Comparison of ENCODE assay signal across 7 mouse cellular contexts in genomic region chr3:95494342-95494741, GRCm38 (mm10). TPM values are rescaled to one million over a fixed set of nuclear protein-coding genes. Genes with fewer than 3 reads are reported as not detected.
DNase-seq lines count a peak whose midpoint lies in the region; ATAC-seq lines count a peak whose summit lies in the region.

No protein-coding gene starts in this region.

- ATAC-seq in liver, embryonic 11.5 days (replicated peaks; ENCODE audit: low FRiP score): no peak

- H3K4me1 ChIP-seq in liver, embryonic 11.5 days (replicated peaks; ENCODE audit: control insufficient read depth, insufficient read depth, low read length): no peaks in the 10 kb centered on the region

- no peak overlapping the region for H3K4me2 ChIP-seq in liver, embryonic 11.5 days

- H3K27ac ChIP-seq in liver, embryonic 11.5 days (ENCODE audit: low read depth, low read length): no peak overlapping the region

- peaks cover 25% of the 10 kb centered on the region for H3K36me3 ChIP-seq in liver, embryonic 11.5 days (ENCODE audit: control insufficient read depth, insufficient read depth, low read length)

- H3K4me3 ChIP-seq in liver, embryonic 11.5 days (ENCODE audit: low read depth, low read length): no peak overlapping the region

- intact Hi-C loops in heart, postnatal 10 days (cut with DNase I): no loop called here

- no peak overlapping the region for H3K9ac ChIP-seq in liver, embryonic 11.5 days (ENCODE audit: low read depth, low read length)

- DNase-seq in ovary, postnatal 10 days (ENCODE audit: low spot score): peak; percentile 12
- no peak for DNase-seq in ovary, adult 18-20 months (ENCODE audit: low spot score)
- DNase-seq in adrenal gland, adult 2 months: peak; percentile 69
- peak; percentile 65 for DNase-seq in embryo, embryonic 11 days
- peak; percentile 63 to 72 for DNase-seq in heart, postnatal 10 days
- peak; percentile 48 for DNase-seq in liver, embryonic 11.5 days (ENCODE audit: low spot score)
- peak; percentile 68 for DNase-seq in retina, embryonic 14.5 days (ENCODE audit: low spot score)

- no peaks in the 10 kb centered on the region for H3K9me3 ChIP-seq in liver, embryonic 11.5 days (ENCODE audit: control insufficient read depth, low read length)

- H3K27me3 ChIP-seq in liver, embryonic 11.5 days (replicated peaks; ENCODE audit: control insufficient read depth, insufficient read depth, low read length): no peaks in the 10 kb centered on the region

- 67% methylated on average over 6 of the region's 6 CpGs for WGBS in liver, embryonic 11.5 days

RNA-seq across cellular contexts. Expression of gene Ctsk, which starts 4.7 kb away (rescaled TPM):
- 1 to 10 TPM; 4.4 to 5.0 TPM for total RNA-seq in adrenal gland, adult 2 months (2021)
- polyA plus RNA-seq in adrenal gland, adult 2 months (2012; rRNA removed): 0.48 and 0.86 TPM in 2 replicates
- total RNA-seq in heart, postnatal 10 days (2021): 10 to 100 TPM; 17.5 to 17.9 TPM
- 1.7 and 1.8 TPM in 2 replicates for polyA plus RNA-seq in liver, embryonic 11.5 days (2014; fragmentation: Nextera tagmentation; extraction: Ambion mirVana)

RNA-seq across cellular contexts. Expression of gene Ctss, which starts 32.2 kb away (rescaled TPM):
- 10 to 100 TPM; 51.8 to 57.1 TPM for total RNA-seq in adrenal gland, adult 2 months (2021)
- 5.5 and 8.0 TPM in 2 replicates for polyA plus RNA-seq in adrenal gland, adult 2 months (2012; rRNA removed)
- 1 to 10 TPM; 8.1 to 9.0 TPM for total RNA-seq in heart, postnatal 10 days (2021)
- polyA plus RNA-seq in liver, embryonic 11.5 days (2014; fragmentation: Nextera tagmentation; extraction: Ambion mirVana): 16.6 and 18.5 TPM in 2 replicates

Comparison
In these comparisons a context has a peak if more than half of its experiments do, and no peak if none do; other contexts are left out.
1. RNA of gene Ctss, which starts 32.2 kb away (total RNA-seq): 51.8 to 57.1 TPM in adrenal gland, adult 2 months; 8.1 to 9.0 TPM in heart, postnatal 10 days; every median in the first group is over 4 times any median in the second.